Mouse (Mus musculus): ENCODE measurements around the gene Drg1. TPM values are rescaled to one million over a fixed set of nuclear protein-coding genes. Genes with fewer than 3 reads are reported as not detected.

Gene Drg1
- polyA plus RNA-seq, 1 experiment from 2014 or later, result 249 TPM

GRCm38 (mm10) chr11:3247387-3247786, 18.8 kb downstream of the Drg1 start:
- Histone ChIP-seq H3K4me1 (no peaks in the 10 kb centered on the region), H3K9me3 (no peaks in the 10 kb centered on the region), H3K4me2 (replicated peaks) (no peak overlapping the region), H3K36me3 (peaks cover 91% of the 10 kb centered on the region), H3K4me3 (no peak overlapping the region), H3K27ac (replicated peaks) (no peak overlapping the region), H3K9ac (replicated peaks) (no peak overlapping the region), H3K27me3 (no peaks in the 10 kb centered on the region)
- 96% methylated on average over 2 of the region's 2 CpGs for WGBS
- no peak for ATAC-seq (replicated peaks)

- no peaks in the 10 kb centered on the region for H3K4me1 ChIP-seq
- no peak for ATAC-seq (replicated peaks)
- no peaks in the 10 kb centered on the region for H3K27me3 ChIP-seq
- H3K27ac ChIP-seq (replicated peaks), result no peak overlapping the region
- H3K4me2 ChIP-seq (replicated peaks), result no peak overlapping the region
- no peak overlapping the region for H3K9ac ChIP-seq (replicated peaks)
- peaks cover 84% of the 10 kb centered on the region for H3K36me3 ChIP-seq
- WGBS, result 81% methylated on average over 4 of the region's 4 CpGs
- no peak overlapping the region for H3K4me3 ChIP-seq
- H3K9me3 ChIP-seq, result no peaks in the 10 kb centered on the region
These were observed 22.4 kb downstream of the Drg1 start for GRCm38 (mm10) chr11:3243771-3244170.

- no peak overlapping the region for H3K9ac ChIP-seq (replicated peaks)
- H3K4me2 ChIP-seq (replicated peaks), result no peak overlapping the region
- H3K27ac ChIP-seq (replicated peaks), result no peak overlapping the region
- no peak overlapping the region for H3K4me3 ChIP-seq
- H3K36me3 ChIP-seq, result peaks cover 84% of the 10 kb centered on the region
- WGBS, result 95% methylated on average over 7 of the region's 7 CpGs
- H3K9me3 ChIP-seq, result no peaks in the 10 kb centered on the region
- H3K4me1 ChIP-seq, result no peaks in the 10 kb centered on the region
- ATAC-seq (replicated peaks), result no peak
- no peaks in the 10 kb centered on the region for H3K27me3 ChIP-seq
These were observed 23.8 kb downstream of the Drg1 start for GRCm38 (mm10) chr11:3242395-3242794.

GRCm38 (mm10) chr11:3235277-3235676, 30.9 kb downstream of the Drg1 start:
- Histone ChIP-seq H3K9me3 (no peaks in the 10 kb centered on the region), H3K27ac (replicated peaks) (no peak overlapping the region), H3K9ac (replicated peaks) (no peak overlapping the region), H3K36me3 (peaks cover 85% of the 10 kb centered on the region), H3K4me2 (replicated peaks) (no peak overlapping the region), H3K27me3 (no peaks in the 10 kb centered on the region), H3K4me3 (no peak overlapping the region), H3K4me1 (no peaks in the 10 kb centered on the region)
- 87% methylated on average over 5 of the region's 5 CpGs for WGBS
- no peak for ATAC-seq (replicated peaks)

- H3K9me3 ChIP-seq, result no peaks in the 10 kb centered on the region
- ATAC-seq (replicated peaks), result no peak
- WGBS, result 94% methylated on average over 4 of the region's 4 CpGs
- no peaks in the 10 kb centered on the region for H3K27me3 ChIP-seq
- H3K4me3 ChIP-seq, result no peak overlapping the region
- H3K4me2 ChIP-seq (replicated peaks), result no peak overlapping the region
- H3K36me3 ChIP-seq, result peaks cover 91% of the 10 kb centered on the region
- H3K9ac ChIP-seq (replicated peaks), result no peak overlapping the region
- no peaks in the 10 kb centered on the region for H3K4me1 ChIP-seq
- H3K27ac ChIP-seq (replicated peaks), result no peak overlapping the region
These were observed 32.5 kb downstream of the Drg1 start for GRCm38 (mm10) chr11:3233704-3234103.

- Histone ChIP-seq H3K27ac (replicated peaks) (no peak overlapping the region), H3K9ac (replicated peaks) (no peak overlapping the region)
These were observed 34.0 kb downstream of the Drg1 start for GRCm38 (mm10) chr11:3232248-3232647.

GRCm38 (mm10) chr11:3227113-3227512, 39.1 kb downstream of the Drg1 start:
- H3K4me2 ChIP-seq (replicated peaks), result no peak overlapping the region
- WGBS, result 98% methylated on average over 3 of the region's 3 CpGs
- ATAC-seq (replicated peaks), result no peak
- H3K27me3 ChIP-seq, result no peaks in the 10 kb centered on the region
- H3K9me3 ChIP-seq, result no peaks in the 10 kb centered on the region
- H3K9ac ChIP-seq (replicated peaks), result no peak overlapping the region
- H3K36me3 ChIP-seq, result peaks cover 85% of the 10 kb centered on the region
- no peak overlapping the region for H3K27ac ChIP-seq (replicated peaks)
- H3K4me1 ChIP-seq, result no peaks in the 10 kb centered on the region
- H3K4me3 ChIP-seq, result no peak overlapping the region

More at GRCm38 (mm10) chr11:3232248-3232647, 34.0 kb downstream of the Drg1 start:
- peaks cover 86% of the 10 kb centered on the region for H3K36me3 ChIP-seq
- no peak for ATAC-seq (replicated peaks)
- no peak overlapping the region for H3K4me2 ChIP-seq (replicated peaks)
- no peaks in the 10 kb centered on the region for H3K4me1 ChIP-seq
- H3K9me3 ChIP-seq, result no peaks in the 10 kb centered on the region
- no peaks in the 10 kb centered on the region for H3K27me3 ChIP-seq
- H3K4me3 ChIP-seq, result no peak overlapping the region
- 92% methylated on average over 3 of the region's 3 CpGs for WGBS

- WGBS, result 67% methylated on average over 5 of the region's 5 CpGs
- H3K4me3 ChIP-seq, result no peak overlapping the region
- ATAC-seq (replicated peaks), result no peak
- H3K9ac ChIP-seq (replicated peaks), result no peak overlapping the region
- H3K4me1 ChIP-seq, result no peaks in the 10 kb centered on the region
- H3K36me3 ChIP-seq, result peaks cover 76% of the 10 kb centered on the region
- H3K27ac ChIP-seq (replicated peaks), result no peak overlapping the region
- H3K9me3 ChIP-seq, result no peaks in the 10 kb centered on the region
- no peak overlapping the region for H3K4me2 ChIP-seq (replicated peaks)
- no peaks in the 10 kb centered on the region for H3K27me3 ChIP-seq
These were observed 43.1 kb downstream of the Drg1 start for GRCm38 (mm10) chr11:3223105-3223504.

- 86% methylated on average over 1 of the region's 1 CpGs for WGBS
- no peaks in the 10 kb centered on the region for H3K9me3 ChIP-seq
- H3K9ac ChIP-seq (replicated peaks), result no peak overlapping the region
- H3K36me3 ChIP-seq, result peaks cover 66% of the 10 kb centered on the region
- no peak overlapping the region for H3K4me3 ChIP-seq
- H3K4me1 ChIP-seq, result no peaks in the 10 kb centered on the region
- H3K27me3 ChIP-seq, result no peaks in the 10 kb centered on the region
- no peak overlapping the region for H3K4me2 ChIP-seq (replicated peaks)
- H3K27ac ChIP-seq (replicated peaks), result no peak overlapping the region
- ATAC-seq (replicated peaks), result no peak
These were observed 53.7 kb downstream of the Drg1 start for GRCm38 (mm10) chr11:3212526-3212925.

- Histone ChIP-seq H3K36me3 (peaks cover 44% of the 10 kb centered on the region), H3K4me3 (no peak overlapping the region), H3K9ac (replicated peaks) (no peak overlapping the region), H3K9me3 (no peaks in the 10 kb centered on the region), H3K4me2 (replicated peaks) (no peak overlapping the region), H3K27me3 (no peaks in the 10 kb centered on the region), H3K27ac (replicated peaks) (no peak overlapping the region), H3K4me1 (peaks cover 10% of the 10 kb centered on the region)
- ATAC-seq (replicated peaks), result no peak
- WGBS, result 93% methylated on average over 3 of the region's 3 CpGs
These were observed 59.4 kb downstream of the Drg1 start for GRCm38 (mm10) chr11:3206783-3207182.

GRCm38 (mm10) chr11:3205207-3205606, 61.0 kb downstream of the Drg1 start:
- peaks cover 42% of the 10 kb centered on the region for H3K36me3 ChIP-seq
- H3K4me1 ChIP-seq, result peaks cover 10% of the 10 kb centered on the region
- H3K4me3 ChIP-seq, result no peak overlapping the region
- H3K27me3 ChIP-seq, result no peaks in the 10 kb centered on the region
- no peak overlapping the region for H3K9ac ChIP-seq (replicated peaks)
- no peak for ATAC-seq (replicated peaks)
- H3K9me3 ChIP-seq, result no peaks in the 10 kb centered on the region
- 95% methylated on average over 3 of the region's 3 CpGs for WGBS
- no peak overlapping the region for H3K27ac ChIP-seq (replicated peaks)
- H3K4me2 ChIP-seq (replicated peaks), result no peak overlapping the region

- H3K4me3 ChIP-seq, result peak overlapping the region; percentile 40; the same call in 1 of the 2 replicates
- no peak for ATAC-seq (replicated peaks)
- WGBS, result 74% methylated on average over 2 of the region's 2 CpGs
- H3K27me3 ChIP-seq, result no peaks in the 10 kb centered on the region
- H3K9ac ChIP-seq (replicated peaks), result no peak overlapping the region
- H3K9me3 ChIP-seq, result no peaks in the 10 kb centered on the region
- peaks cover 10% of the 10 kb centered on the region for H3K4me1 ChIP-seq
- no peak overlapping the region for H3K27ac ChIP-seq (replicated peaks)
- peaks cover 31% of the 10 kb centered on the region for H3K36me3 ChIP-seq
- 0 out of 2 replicates have a peak overlapping the region, but pooled peaks have one; percentile 33 for H3K4me2 ChIP-seq (replicated peaks)
These were observed 62.4 kb downstream of the Drg1 start for GRCm38 (mm10) chr11:3203771-3204170.

- WGBS, result 0% methylated on average over 29 of the region's 57 CpGs
- Histone ChIP-seq H3K27me3 (no peaks in the 10 kb centered on the region), H3K36me3 (peaks cover 23% of the 10 kb centered on the region), H3K9ac (replicated peaks) (peak overlapping the region; percentile 41), H3K27ac (replicated peaks) (peak overlapping the region; percentile 2; the same call in 1 of the 2 replicates), H3K4me3 (peak overlapping the region; percentile 40), H3K4me2 (replicated peaks) (peak overlapping the region; percentile 33), H3K4me1 (peaks cover 10% of the 10 kb centered on the region), H3K9me3 (no peaks in the 10 kb centered on the region)
- ATAC-seq (replicated peaks), result no peak; the same call in 1 of the 2 replicates
These were observed 63.3 kb downstream of the Drg1 start for GRCm38 (mm10) chr11:3202781-3203441.
